ENCODE assay signal across 15 mouse cellular contexts in the genomic region with DNA sequence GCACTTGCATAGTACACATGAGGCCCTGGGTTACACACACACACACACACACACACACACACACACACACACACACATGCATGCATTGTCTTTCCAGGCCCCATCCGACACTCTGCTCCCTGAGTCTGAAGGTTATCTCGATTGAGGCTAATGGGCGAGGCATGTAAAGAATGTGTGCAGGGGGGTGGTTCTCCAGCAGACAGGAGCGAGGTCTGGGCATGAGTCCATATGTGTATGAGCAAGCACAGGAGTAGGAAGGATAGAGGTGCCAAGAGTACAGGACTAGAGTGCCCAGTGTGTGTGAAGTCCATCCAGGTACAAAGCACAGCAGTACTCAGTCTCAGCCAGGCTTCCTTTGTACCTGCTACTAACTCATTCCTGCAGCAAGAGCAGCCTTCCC.
A peak's percentile ranks its signal among the peaks of the same experiment; 100 is the strongest.
DNase-seq lines count a peak whose midpoint lies in the region; ATAC-seq and TF ChIP-seq lines count a peak whose summit lies in the region.
"Had no signal": no experiment of that assay in that cellular context is flagged by ENCODE, and none has a peak within 500 bp of the region (broad histone marks: within the 10 kb centered on the region; RNA-seq: fewer than 3 reads in every experiment).

No protein-coding gene starts in this region.

- H3K27ac ChIP-seq in stomach, postnatal 0 days (replicated peaks), result no peak overlapping the region
- H3K27ac ChIP-seq: forebrain, embryonic 12.5 days; kidney, postnatal 0 days; macrophage had no signal

- no peak overlapping the region for H3K9ac ChIP-seq in stomach, postnatal 0 days (ENCODE audit: low read length)
- H3K9ac ChIP-seq: forebrain, embryonic 12.5 days had no signal

- H3K4me1 ChIP-seq in stomach, postnatal 0 days (replicated peaks; ENCODE audit: control insufficient read depth, insufficient read depth), result no peaks in the 10 kb centered on the region
- H3K4me1 ChIP-seq: forebrain, embryonic 12.5 days had no signal

- WGBS in stomach, postnatal 0 days, result 37% methylated on average over 4 of the region's 4 CpGs

- H3K27me3 ChIP-seq in stomach, postnatal 0 days (ENCODE audit: control insufficient read depth, insufficient read depth, low read length), result no peaks in the 10 kb centered on the region

- peak; percentile 14 for DNase-seq in urinary bladder, postnatal 14 days (ENCODE audit: low spot score)
- no peak for DNase-seq in urinary bladder, adult 2 months (ENCODE audit: low spot score)
- DNase-seq in heart, adult 8-10 months (ENCODE audit: low spot score), result peak; percentile 38
- peak; percentile 8 for DNase-seq in kidney, postnatal 10 days
- peak; percentile 24 for DNase-seq in stomach, postnatal 0 days (ENCODE audit: low spot score)
- DNase-seq in left cerebral cortex, adult 11 months (ENCODE audit: low spot score), result no peak
- DNase-seq in spleen, postnatal 10 days (ENCODE audit: low spot score in 2 of 2), result no peak
- DNase-seq: adrenal gland, postnatal 10 days; gastrocnemius, postnatal 25 days; right cerebral cortex, postnatal 4 days; thymus, postnatal 4 days had no signal

- H3K4me2 ChIP-seq in stomach, postnatal 0 days (replicated peaks; ENCODE audit: low read depth), result no peak overlapping the region
- H3K4me2 ChIP-seq: forebrain, embryonic 12.5 days had no signal

- no peak for TF ChIP-seq CTCF in stomach, postnatal 0 days (IDR thresholded peaks at IDR 0.05; ENCODE audit: low read depth)

- no peaks in the 10 kb centered on the region for H3K36me3 ChIP-seq in stomach, postnatal 0 days (ENCODE audit: control insufficient read depth, insufficient read depth, low read length)
- H3K36me3 ChIP-seq: forebrain, embryonic 12.5 days had no signal

- H3K9me3 ChIP-seq in stomach, postnatal 0 days (ENCODE audit: control insufficient read depth, low read length), result no peaks in the 10 kb centered on the region
- H3K9me3 ChIP-seq: forebrain, embryonic 12.5 days had no signal

- ATAC-seq in stomach, postnatal 0 days (ENCODE audit: low FRiP score, low TSS enrichment), result no peak
- no peak for ATAC-seq in erythroblast, adult 5-6 weeks (replicated peaks; ENCODE audit: low FRiP score, poor library complexity, severe bottlenecking)

- H3K4me3 ChIP-seq in stomach, postnatal 0 days (ENCODE audit: low read depth, low read length), result no peak overlapping the region
- H3K4me3 ChIP-seq: forebrain, embryonic 12.5 days had no signal

- no peak for TF ChIP-seq EP300 in stomach, postnatal 0 days (optimal IDR thresholded peaks at IDR 0.05)

Comparison
In these comparisons a context has a peak if more than half of its experiments do, and no peak if none do; other contexts are left out.
1. DNase-seq: peak in urinary bladder, postnatal 14 days (single experiment), heart, adult 8-10 months (single experiment), kidney, postnatal 10 days (single experiment) and stomach, postnatal 0 days (single experiment); none in urinary bladder, adult 2 months (single experiment), left cerebral cortex, adult 11 months (single experiment) and spleen, postnatal 10 days (0 of 2).